Mouse (Mus musculus): ENCODE measurements around the gene Dnase1. TPM values are rescaled to one million over a fixed set of nuclear protein-coding genes. Genes with fewer than 3 reads are reported as not detected.

Gene Dnase1
- polyA plus RNA-seq, 1 experiment from 2014 or later: 0.43 TPM

DNA sequence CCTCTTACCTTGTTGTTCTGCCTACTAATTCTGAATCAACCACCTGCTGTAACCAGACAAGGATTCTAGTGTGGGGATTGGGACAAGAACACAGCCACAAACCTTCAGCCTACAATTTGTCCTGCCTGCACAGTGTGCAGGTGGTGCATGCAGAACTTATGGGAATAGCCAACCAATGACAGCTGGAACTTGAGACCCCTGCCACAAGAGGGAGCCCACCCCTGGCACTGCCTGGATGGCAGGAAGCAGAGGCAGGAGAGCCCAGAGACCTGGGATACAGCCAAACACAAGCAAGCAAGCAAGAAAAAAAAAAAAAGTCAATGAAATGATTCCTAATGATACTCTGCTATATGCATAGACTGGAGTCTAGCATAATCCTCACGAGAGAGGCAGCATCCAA is 15.5 kb upstream of the Dnase1 start:
- H3K9me3 ChIP-seq (ENCODE audit: low read length): no peaks in the 10 kb centered on the region
- H3K27me3 ChIP-seq (ENCODE audit: insufficient read depth, low read length): no peaks in the 10 kb centered on the region
- H3K9ac ChIP-seq (replicated peaks): no peak overlapping the region
- no peaks in the 10 kb centered on the region for H3K36me3 ChIP-seq (replicated peaks; ENCODE audit: insufficient read depth, low read length)
- WGBS (ENCODE audit: insufficient replicate concordance): 73% methylated on average over 1 of the region's 1 CpGs
- ATAC-seq (no peak), DNase-seq (no peak)
- H3K4me1 ChIP-seq (ENCODE audit: insufficient read depth): no peaks in the 10 kb centered on the region
- H3K27ac ChIP-seq (ENCODE audit: low read depth): no peak overlapping the region
- TF ChIP-seq EP300 (IDR thresholded peaks at IDR 0.05; ENCODE audit: low read depth) (no peak), CTCF (IDR thresholded peaks at IDR 0.05; ENCODE audit: low read depth) (no peak)
- no peak overlapping the region for H3K4me2 ChIP-seq (ENCODE audit: low read depth, low read length)
- no peak overlapping the region for H3K4me3 ChIP-seq (ENCODE audit: low read depth, low read length)

DNA sequence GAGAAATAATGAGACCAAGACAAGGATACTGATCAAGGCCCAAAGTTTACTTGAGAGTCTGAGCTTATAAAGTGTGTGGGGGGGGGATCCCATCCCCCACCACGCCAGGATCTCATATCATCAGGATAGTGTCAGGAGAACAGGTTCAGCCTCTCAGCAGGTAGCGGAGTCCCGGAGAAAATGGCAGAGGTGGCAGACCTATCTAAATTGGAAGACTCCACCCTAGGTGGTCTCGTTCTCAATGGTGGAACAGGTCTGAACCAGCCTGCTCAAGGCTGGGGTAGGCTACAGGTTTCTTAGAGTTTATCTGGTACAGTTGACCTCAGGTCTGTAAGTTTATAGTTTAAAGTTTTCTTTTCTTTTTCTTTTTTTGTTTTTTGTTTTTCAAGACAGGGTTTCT is 14.0 kb upstream of the Dnase1 start:
- no peak overlapping the region for H3K9ac ChIP-seq (replicated peaks)
- ATAC-seq (no peak), DNase-seq (no peak)
- H3K4me3 ChIP-seq (ENCODE audit: low read depth, low read length): no peak overlapping the region
- 74% methylated on average over 4 of the region's 4 CpGs for WGBS (ENCODE audit: insufficient replicate concordance)
- H3K27me3 ChIP-seq (ENCODE audit: insufficient read depth, low read length): no peaks in the 10 kb centered on the region
- no peak overlapping the region for H3K27ac ChIP-seq (ENCODE audit: low read depth)
- H3K4me1 ChIP-seq (ENCODE audit: insufficient read depth): no peaks in the 10 kb centered on the region
- H3K36me3 ChIP-seq (replicated peaks; ENCODE audit: insufficient read depth, low read length): no peaks in the 10 kb centered on the region
- TF ChIP-seq CTCF (IDR thresholded peaks at IDR 0.05; ENCODE audit: low read depth) (no peak), EP300 (IDR thresholded peaks at IDR 0.05; ENCODE audit: low read depth) (no peak)
- H3K4me2 ChIP-seq (ENCODE audit: low read depth, low read length): no peak overlapping the region
- H3K9me3 ChIP-seq (ENCODE audit: low read length): no peaks in the 10 kb centered on the region

DNA sequence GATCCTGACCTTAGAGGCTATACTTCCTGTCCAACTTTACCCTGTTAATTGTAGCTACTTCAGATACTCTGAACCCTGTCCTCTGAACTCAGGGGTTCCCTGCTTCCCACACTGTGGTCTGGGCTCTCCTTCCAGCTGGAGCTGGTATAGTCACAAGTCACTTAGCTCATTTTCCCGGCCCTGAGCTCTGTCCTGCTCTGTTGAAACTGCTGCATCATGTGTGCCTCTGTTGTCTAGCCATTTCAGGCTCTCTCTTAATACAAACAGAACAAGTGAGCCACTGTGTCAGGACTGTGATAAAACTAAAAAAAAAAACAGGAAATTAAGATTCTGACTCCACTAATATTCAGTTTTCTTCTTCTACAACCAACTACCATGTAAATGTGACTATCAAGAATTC is 10.1 kb upstream of the Dnase1 start:
- H3K4me2 ChIP-seq (ENCODE audit: low read depth, low read length): no peak overlapping the region
- WGBS (ENCODE audit: insufficient replicate concordance): 48% methylated on average over 1 of the region's 1 CpGs
- H3K4me3 ChIP-seq (ENCODE audit: low read depth, low read length): no peak overlapping the region
- DNase-seq (no peak), ATAC-seq (no peak)
- H3K4me1 ChIP-seq (ENCODE audit: insufficient read depth): peaks cover 11% of the 10 kb centered on the region; the same call in 1 of the 2 replicates
- no peaks in the 10 kb centered on the region for H3K9me3 ChIP-seq (ENCODE audit: low read length)
- no peak overlapping the region for H3K9ac ChIP-seq (replicated peaks)
- no peak for TF ChIP-seq CTCF (IDR thresholded peaks at IDR 0.05; ENCODE audit: low read depth)
- no peak for TF ChIP-seq EP300 (IDR thresholded peaks at IDR 0.05; ENCODE audit: low read depth)
- no peaks in the 10 kb centered on the region for H3K27me3 ChIP-seq (ENCODE audit: insufficient read depth, low read length)
- no peak overlapping the region for H3K27ac ChIP-seq (ENCODE audit: low read depth)
- H3K36me3 ChIP-seq (replicated peaks; ENCODE audit: insufficient read depth, low read length): no peaks in the 10 kb centered on the region

DNA sequence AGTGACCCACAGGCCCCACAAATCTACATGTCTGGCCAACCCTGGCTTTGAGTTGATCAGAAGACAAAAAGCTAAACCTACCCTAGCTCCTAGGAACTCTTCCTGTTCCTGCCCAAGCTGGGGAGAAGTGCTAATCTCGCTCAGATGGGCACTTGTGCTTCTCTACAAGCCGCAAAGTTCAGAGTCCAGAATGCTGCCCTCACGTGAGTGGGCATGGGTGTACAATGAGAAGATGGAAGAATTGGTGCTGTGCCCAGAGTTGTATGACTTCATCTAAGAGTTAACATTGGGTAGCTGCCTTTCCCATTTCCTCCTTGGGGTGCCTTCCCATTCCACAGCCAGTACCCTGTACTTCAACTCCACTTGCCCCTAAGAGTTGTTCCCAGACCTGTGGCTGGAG is 9.5 kb upstream of the Dnase1 start:
- Histone ChIP-seq H3K36me3 (replicated peaks; ENCODE audit: insufficient read depth, low read length) (no peaks in the 10 kb centered on the region), H3K27ac (ENCODE audit: low read depth) (no peak overlapping the region), H3K4me3 (ENCODE audit: low read depth, low read length) (no peak overlapping the region), H3K27me3 (ENCODE audit: insufficient read depth, low read length) (no peaks in the 10 kb centered on the region), H3K4me1 (ENCODE audit: insufficient read depth) (peaks cover 11% of the 10 kb centered on the region), H3K4me2 (ENCODE audit: low read depth, low read length) (no peak overlapping the region), H3K9ac (replicated peaks) (no peak overlapping the region), H3K9me3 (ENCODE audit: low read length) (no peaks in the 10 kb centered on the region)
- ATAC-seq: no peak
- no peak for DNase-seq
- 65% methylated on average over 3 of the region's 3 CpGs for WGBS (ENCODE audit: insufficient replicate concordance)
- TF ChIP-seq EP300 (IDR thresholded peaks at IDR 0.05; ENCODE audit: low read depth) (no peak), CTCF (IDR thresholded peaks at IDR 0.05; ENCODE audit: low read depth) (no peak)

DNA sequence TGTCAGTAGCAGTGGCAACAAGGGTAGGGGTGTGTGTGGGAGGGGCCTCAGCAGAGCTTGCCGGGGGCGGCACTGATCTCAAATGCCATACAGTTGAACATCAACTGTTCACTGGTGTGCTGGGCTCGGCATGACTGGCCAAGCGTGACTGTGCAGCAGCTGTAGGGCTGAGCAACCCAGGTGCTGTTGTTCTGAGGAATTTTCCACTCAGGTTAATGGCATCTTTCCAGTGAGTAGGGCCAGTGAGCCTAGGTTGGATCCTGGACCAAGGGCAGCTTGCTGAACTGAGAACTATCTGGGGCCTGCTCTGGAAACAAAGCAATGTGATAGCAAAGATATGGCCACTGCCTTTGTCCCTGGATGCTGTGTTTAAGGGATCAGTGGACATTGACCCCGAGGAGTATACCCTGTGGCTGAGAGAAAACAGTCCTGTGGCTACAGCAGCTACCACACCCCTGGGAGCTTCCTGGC is 7.3 kb upstream of the Dnase1 start:
- ATAC-seq (peak; percentile 66), DNase-seq (peak; percentile 52)
- no peaks in the 10 kb centered on the region for H3K9me3 ChIP-seq (ENCODE audit: low read length)
- H3K4me1 ChIP-seq (ENCODE audit: insufficient read depth): peaks cover 13% of the 10 kb centered on the region
- H3K4me3 ChIP-seq (ENCODE audit: low read depth, low read length): no peak overlapping the region
- no peaks in the 10 kb centered on the region for H3K27me3 ChIP-seq (ENCODE audit: insufficient read depth, low read length)
- H3K4me2 ChIP-seq (ENCODE audit: low read depth, low read length): no peak overlapping the region
- H3K27ac ChIP-seq (ENCODE audit: low read depth): peak overlapping the region; percentile 78
- WGBS (ENCODE audit: insufficient replicate concordance): 59% methylated on average over 5 of the region's 5 CpGs
- no peaks in the 10 kb centered on the region for H3K36me3 ChIP-seq (replicated peaks; ENCODE audit: insufficient read depth, low read length)
- TF ChIP-seq CTCF (IDR thresholded peaks at IDR 0.05; ENCODE audit: low read depth) (no peak), EP300 (IDR thresholded peaks at IDR 0.05; ENCODE audit: low read depth) (peak; percentile 29; the same call in 1 of the 2 replicates)
- H3K9ac ChIP-seq (replicated peaks): no peak overlapping the region

DNA sequence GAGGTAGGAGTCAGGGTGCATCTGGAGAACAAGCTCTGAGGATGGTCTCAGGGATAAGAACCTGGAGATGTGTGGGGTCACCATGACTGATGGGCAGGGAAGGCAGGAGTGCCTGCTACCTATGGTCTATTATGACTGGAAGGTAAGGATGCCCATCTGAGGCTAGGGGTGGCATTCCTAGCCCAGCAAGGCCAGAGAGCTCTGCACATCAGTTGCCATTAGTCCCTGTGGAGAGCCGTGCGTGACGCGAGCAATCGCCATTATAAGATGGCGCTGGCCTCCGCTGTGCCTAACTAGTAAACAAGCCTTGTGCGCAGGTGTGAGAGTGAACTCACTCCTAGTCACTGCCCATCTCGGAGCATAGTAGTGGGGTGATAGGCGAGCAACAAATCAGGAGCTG is 6.2 kb upstream of the Dnase1 start:
- H3K4me2 ChIP-seq (ENCODE audit: low read depth, low read length): no peak overlapping the region
- no peak for TF ChIP-seq EP300 (IDR thresholded peaks at IDR 0.05; ENCODE audit: low read depth)
- no peak for TF ChIP-seq CTCF (IDR thresholded peaks at IDR 0.05; ENCODE audit: low read depth)
- H3K27ac ChIP-seq (ENCODE audit: low read depth): peak overlapping the region; percentile 78; the same call in 1 of the 2 replicates
- H3K36me3 ChIP-seq (replicated peaks; ENCODE audit: insufficient read depth, low read length): no peaks in the 10 kb centered on the region
- ATAC-seq (no peak), DNase-seq (no peak)
- H3K4me3 ChIP-seq (ENCODE audit: low read depth, low read length): no peak overlapping the region
- 90% methylated on average over 10 of the region's 10 CpGs for WGBS (ENCODE audit: insufficient replicate concordance)
- H3K9me3 ChIP-seq (ENCODE audit: low read length): no peaks in the 10 kb centered on the region
- peaks cover 13% of the 10 kb centered on the region for H3K4me1 ChIP-seq (ENCODE audit: insufficient read depth)
- no peaks in the 10 kb centered on the region for H3K27me3 ChIP-seq (ENCODE audit: insufficient read depth, low read length)
- no peak overlapping the region for H3K9ac ChIP-seq (replicated peaks)
